Mouse (Mus musculus) forebrain, postnatal 0 days (tissue): ENCODE measurements around the gene Cnot8. TPM values are rescaled to one million over a fixed set of nuclear protein-coding genes. Genes with fewer than 3 reads are reported as not detected.

ENCODE experiments used
- ATAC-seq: fragments of 200-750 bp; cut with Nextera tagmentation; 2 replicates; pipeline ENCODE4 v1.8.0; 2017; ENCODE audit warnings: mild to moderate bottlenecking, moderate library complexity
- DNase-seq: peaks from one replicate; pipeline ENCODE4 v3.0.0-alpha.2; 2015
- H3K27ac ChIP-seq: fragments of 300-500 bp; sonication (generic); 2 replicates; pipeline ENCODE4 v1.5.1; 2014; ENCODE audit warnings: low read depth, mild to moderate bottlenecking, antibody characterized with exemption, low read length, moderate library complexity, mixed read lengths
- H3K27me3 ChIP-seq: fragments of 300-500 bp; sonication (generic); 2 replicates; pipeline ENCODE4 v1.6.1; 2014; ENCODE audit warnings: mild to moderate bottlenecking, low read length, mixed read lengths; ENCODE audit not compliant: insufficient read depth
- H3K36me3 ChIP-seq: fragments of 300-500 bp; sonication (generic); 2 replicates; pipeline ENCODE4 v1.6.1; 2014; ENCODE audit warnings: mild to moderate bottlenecking, moderate library complexity; ENCODE audit not compliant: insufficient read depth
- H3K4me1 ChIP-seq: fragments of 300-500 bp; sonication (generic); 2 replicates; pipeline ENCODE4 v1.6.1; 2014; ENCODE audit warnings: antibody characterized with exemption; ENCODE audit not compliant: insufficient read depth
- H3K4me2 ChIP-seq: fragments of 300-500 bp; sonication (generic); 2 replicates; pipeline ENCODE4 v1.6.1; 2014; ENCODE audit warnings: low read depth, mild to moderate bottlenecking, moderate library complexity
- H3K4me3 ChIP-seq: fragments of 300-500 bp; sonication (generic); 2 replicates; pipeline ENCODE4 v1.5.1; 2014; ENCODE audit warnings: low read depth, low read length, mixed read lengths
- H3K9ac ChIP-seq: fragments of 300-500 bp; sonication (generic); 2 replicates; pipeline ENCODE4 v1.6.1; 2014; ENCODE audit warnings: mild to moderate bottlenecking
- H3K9me3 ChIP-seq: fragments of 300-500 bp; sonication (generic); 2 replicates; pipeline ENCODE4 v1.6.1; 2016; ENCODE audit warnings: low read length
- CTCF ChIP-seq: sonication (generic); IDR thresholded peaks from 2 replicates; pipeline ENCODE4 v1.5.1; 2016; ENCODE audit warnings: antibody characterized with exemption, control low read depth, low read depth
- WGBS: fragments of 180-500 bp; shearing (Covaris S2); extraction: QIAGEN DNeasy Blood & Tissue Kit; methylation state at CpG from one replicate; pipeline ENCODE4 v1.1.7; 2014; 5-methylcytosine and 5-hydroxymethylcytosine counted together
- polyA plus RNA-seq: library from polyadenylated mRNA; unstranded; fragments of >200 nt; fragmentation: Nextera tagmentation; extraction: Ambion mirVana; gene quantifications from 2 replicates; pipeline ENCODE4 v1.2.1, GENCODE M21; 2015
- total RNA-seq: library from RNA; depleted of rRNA; stranded (reverse); fragments of >200 nt; gene quantifications from 2 replicates; pipeline ENCODE4 v1.2.3, GENCODE M21; 2014

The Cnot8 gene
- total and polyA plus RNA-seq, 2 experiments from 2014 or later: 107 to 121 TPM

DNA sequence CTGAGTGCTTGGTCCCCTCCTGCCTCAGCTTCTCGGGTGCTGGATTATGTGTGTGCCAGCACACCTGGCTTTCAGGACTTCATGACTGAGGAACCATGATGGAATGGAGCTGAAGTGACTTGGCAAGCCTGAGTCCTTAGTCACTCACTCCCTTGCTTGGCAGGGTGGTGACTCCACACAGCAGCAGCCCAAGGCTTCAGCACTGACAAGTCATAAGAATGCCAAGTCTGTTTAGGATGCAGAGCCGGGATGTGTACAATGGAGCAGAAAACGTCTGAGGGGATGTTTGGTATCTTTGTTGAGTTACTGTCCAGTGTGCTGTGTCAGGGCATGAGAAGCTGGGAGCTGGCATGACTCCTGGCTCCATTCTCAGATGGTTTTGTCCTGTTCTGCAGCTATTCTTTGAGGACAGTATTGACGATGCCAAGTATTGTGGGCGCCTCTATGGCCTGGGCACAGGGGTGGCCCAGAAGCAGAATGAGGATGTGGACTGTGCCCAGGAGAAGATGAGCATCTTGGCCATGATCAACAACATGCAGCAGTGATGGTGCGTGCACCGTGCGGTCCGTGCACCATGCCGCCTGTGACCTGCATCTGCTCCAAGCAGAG, 13.2 kb downstream of the Cnot8 start:
- H3K27me3 ChIP-seq: no peaks in the 10 kb centered on the region
- H3K4me1 ChIP-seq: no peaks in the 10 kb centered on the region
- no peaks in the 10 kb centered on the region for H3K9me3 ChIP-seq
- DNase-seq (no peak), ATAC-seq (0 out of 2 replicates have a peak, but pooled peaks have one; percentile 14)
- 80% methylated on average over 10 of the region's 10 CpGs for WGBS
- no peak for TF ChIP-seq CTCF
- no peak overlapping the region for H3K9ac ChIP-seq
- H3K4me3 ChIP-seq: no peak overlapping the region
- no peak overlapping the region for H3K4me2 ChIP-seq
- H3K27ac ChIP-seq: no peak overlapping the region
- peaks cover 84% of the 10 kb centered on the region for H3K36me3 ChIP-seq

DNA sequence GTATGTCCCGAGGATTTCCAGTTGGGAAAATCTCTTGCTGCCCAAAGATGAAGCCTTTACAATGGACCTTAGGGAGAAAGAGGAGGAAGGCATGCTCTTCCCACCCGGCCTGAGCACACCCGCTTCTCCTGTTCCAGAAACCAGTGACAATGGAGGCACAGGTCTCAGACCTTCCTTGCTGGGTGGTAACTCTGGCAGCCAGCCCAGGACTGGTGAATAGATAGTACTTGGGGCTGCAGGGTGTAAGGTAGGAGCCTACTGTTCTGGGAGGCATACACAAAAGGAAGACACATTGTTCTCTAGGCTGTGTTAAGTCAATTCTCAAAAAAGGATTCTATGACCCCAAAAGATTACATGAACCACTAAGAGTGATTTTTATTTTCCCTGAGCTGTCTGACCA, 16.7 kb downstream of the Cnot8 start:
- Histone ChIP-seq H3K9ac (no peak overlapping the region), H3K4me2 (no peak overlapping the region), H3K36me3 (peaks cover 70% of the 10 kb centered on the region), H3K9me3 (no peaks in the 10 kb centered on the region), H3K27me3 (no peaks in the 10 kb centered on the region), H3K4me1 (no peaks in the 10 kb centered on the region), H3K27ac (no peak overlapping the region), H3K4me3 (no peak overlapping the region)
- WGBS: 78% methylated on average over 3 of the region's 3 CpGs
- DNase-seq (no peak), ATAC-seq (no peak)
- TF ChIP-seq CTCF: no peak

DNA sequence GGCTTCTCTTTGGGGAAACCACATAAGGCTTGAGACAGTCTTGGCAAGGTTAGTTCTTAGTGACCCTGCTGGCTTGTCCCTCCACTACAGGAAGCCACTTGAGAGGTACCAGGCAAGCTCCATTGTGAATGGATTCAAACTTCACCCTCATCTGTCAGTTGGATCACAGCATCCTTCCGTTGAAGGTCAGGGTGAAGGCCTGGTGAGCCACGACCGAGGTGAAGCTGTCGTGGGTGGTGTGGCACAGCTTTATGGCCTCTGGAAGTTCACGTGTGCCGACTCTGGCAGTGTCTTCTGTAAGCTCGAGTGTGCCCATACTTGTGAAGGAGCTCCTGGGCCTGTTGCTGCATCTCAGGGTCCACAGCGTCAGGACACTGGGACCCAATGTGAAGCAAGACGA, 17.4 kb downstream of the Cnot8 start:
- H3K9ac ChIP-seq: no peak overlapping the region
- ATAC-seq: no peak
- WGBS: 95% methylated on average over 9 of the region's 9 CpGs
- H3K4me1 ChIP-seq: no peaks in the 10 kb centered on the region
- no peak for TF ChIP-seq CTCF
- no peak overlapping the region for H3K27ac ChIP-seq
- no peaks in the 10 kb centered on the region for H3K27me3 ChIP-seq
- no peak overlapping the region for H3K4me3 ChIP-seq
- no peak for DNase-seq
- no peaks in the 10 kb centered on the region for H3K9me3 ChIP-seq
- H3K4me2 ChIP-seq: no peak overlapping the region
- H3K36me3 ChIP-seq: peaks cover 69% of the 10 kb centered on the region

- Histone ChIP-seq H3K9ac (no peak overlapping the region), H3K27ac (no peak overlapping the region), H3K9me3 (no peaks in the 10 kb centered on the region), H3K4me2 (no peak overlapping the region), H3K4me3 (no peak overlapping the region), H3K36me3 (peaks cover 70% of the 10 kb centered on the region), H3K27me3 (no peaks in the 10 kb centered on the region), H3K4me1 (no peaks in the 10 kb centered on the region)
- WGBS: 93% methylated on average over 2 of the region's 2 CpGs
- DNase-seq (no peak), ATAC-seq (no peak)
- TF ChIP-seq CTCF: no peak
These were observed 19.8 kb downstream of the Cnot8 start for GRCm38 (mm10) chr11:58123711-58124110.

DNA sequence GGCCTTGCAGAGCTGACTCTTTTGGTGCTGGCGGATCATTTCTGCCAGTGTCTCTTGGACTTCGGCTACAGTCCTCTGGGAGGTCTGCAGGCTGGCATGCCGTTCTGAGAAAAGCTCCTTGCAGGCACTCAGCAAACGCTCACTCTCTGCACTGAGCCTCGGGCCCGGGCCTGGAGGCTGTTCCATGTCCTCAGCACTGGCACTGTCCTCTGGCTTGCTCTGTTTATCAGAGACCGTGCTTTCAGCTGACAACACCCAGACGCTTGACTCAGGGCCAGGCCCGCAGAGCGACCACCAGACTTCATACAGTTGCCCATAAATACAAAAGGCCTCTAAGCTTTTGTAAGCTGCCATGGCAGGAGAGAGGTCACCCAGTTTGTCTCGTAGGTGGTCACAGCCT, 21.1 kb downstream of the Cnot8 start:
- H3K27ac ChIP-seq: no peak overlapping the region
- no peak overlapping the region for H3K9ac ChIP-seq
- no peak overlapping the region for H3K4me2 ChIP-seq
- H3K36me3 ChIP-seq: peaks cover 75% of the 10 kb centered on the region
- H3K4me3 ChIP-seq: no peak overlapping the region
- 84% methylated on average over 11 of the region's 11 CpGs for WGBS
- ATAC-seq (no peak), DNase-seq (no peak)
- H3K27me3 ChIP-seq: no peaks in the 10 kb centered on the region
- H3K9me3 ChIP-seq: no peaks in the 10 kb centered on the region
- TF ChIP-seq CTCF: no peak
- H3K4me1 ChIP-seq: no peaks in the 10 kb centered on the region

DNA sequence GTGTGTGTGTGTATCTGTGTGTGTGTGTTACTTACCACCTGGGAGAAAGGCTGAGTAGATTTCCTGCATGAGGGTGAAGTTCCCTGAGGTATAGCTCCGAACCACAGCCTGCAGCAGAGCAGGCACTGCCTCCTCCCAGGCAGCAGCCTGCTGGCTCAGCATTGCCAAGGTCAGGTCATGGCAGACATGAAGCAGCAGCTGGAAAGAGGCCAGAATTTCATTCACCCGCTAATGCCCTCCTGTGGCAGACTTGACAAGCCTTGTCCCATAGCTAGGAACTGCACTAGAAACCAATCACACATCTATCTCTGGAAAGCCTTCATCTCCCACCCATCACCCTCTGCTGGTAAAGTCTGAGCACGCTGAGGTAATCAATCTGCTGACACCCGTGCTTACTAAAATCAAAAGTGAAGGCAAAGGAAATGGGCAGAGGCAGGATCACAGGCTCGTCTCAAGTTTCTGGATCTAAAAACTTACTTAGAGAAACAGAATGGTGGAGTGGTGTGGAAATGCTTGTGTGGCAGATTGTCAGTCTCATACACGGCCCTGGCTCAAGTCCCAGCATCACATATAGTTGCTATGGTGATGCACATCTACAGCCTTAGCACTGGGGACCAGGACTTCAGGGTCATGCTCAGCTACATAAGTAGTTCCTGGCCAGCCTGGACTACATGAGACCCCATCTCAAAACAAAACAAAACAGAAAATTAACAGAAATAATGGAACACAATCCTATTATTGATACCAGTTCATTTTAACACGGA, 22.6 kb downstream of the Cnot8 start:
- H3K4me1 ChIP-seq: no peaks in the 10 kb centered on the region
- no peaks in the 10 kb centered on the region for H3K9me3 ChIP-seq
- DNase-seq: peak; percentile 41
- peak; percentile 25; the same call in 1 of the 2 replicates for TF ChIP-seq CTCF
- peak overlapping the region; percentile 18; the same call in 1 of the 2 replicates for H3K9ac ChIP-seq
- peaks cover 75% of the 10 kb centered on the region for H3K36me3 ChIP-seq
- 57% methylated on average over 7 of the region's 7 CpGs for WGBS
- ATAC-seq: no peak
- H3K27me3 ChIP-seq: no peaks in the 10 kb centered on the region
- H3K4me3 ChIP-seq: no peak overlapping the region
- H3K4me2 ChIP-seq: no peak overlapping the region
- H3K27ac ChIP-seq: no peak overlapping the region

DNA sequence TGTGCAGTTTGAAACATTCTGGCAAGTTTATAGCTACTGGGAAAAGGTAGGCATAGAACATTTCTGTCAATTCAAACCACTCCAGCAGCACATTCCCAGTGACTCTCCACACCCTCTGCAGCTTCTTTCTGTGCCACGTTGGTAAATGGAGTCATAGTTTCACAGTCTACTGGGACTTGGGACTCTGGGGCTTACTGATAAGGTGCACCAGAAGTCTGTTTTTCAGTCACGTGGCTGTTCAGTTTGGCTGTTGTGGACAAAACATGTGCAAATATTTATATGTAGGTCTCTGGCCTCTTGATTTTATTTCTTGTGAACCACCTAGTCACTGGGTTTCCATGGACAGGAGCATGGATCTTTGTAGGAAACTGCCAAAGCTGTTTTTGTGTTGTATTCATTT, 23.6 kb downstream of the Cnot8 start:
- H3K36me3 ChIP-seq: peaks cover 79% of the 10 kb centered on the region
- no peak overlapping the region for H3K27ac ChIP-seq
- no peak overlapping the region for H3K4me3 ChIP-seq
- no peak for DNase-seq
- H3K4me2 ChIP-seq: no peak overlapping the region
- H3K27me3 ChIP-seq: no peaks in the 10 kb centered on the region
- H3K4me1 ChIP-seq: no peaks in the 10 kb centered on the region
- H3K9ac ChIP-seq: no peak overlapping the region
- 93% methylated on average over 2 of the region's 2 CpGs for WGBS
- no peak for ATAC-seq
- no peaks in the 10 kb centered on the region for H3K9me3 ChIP-seq
- TF ChIP-seq CTCF: no peak
